Mouse (Mus musculus): ENCODE measurements around the gene Tmem200b. TPM values are rescaled to one million over a fixed set of nuclear protein-coding genes. Genes with fewer than 3 reads are reported as not detected.

Gene Tmem200b
- polyA plus RNA-seq, 1 experiment = not detected

DNA sequence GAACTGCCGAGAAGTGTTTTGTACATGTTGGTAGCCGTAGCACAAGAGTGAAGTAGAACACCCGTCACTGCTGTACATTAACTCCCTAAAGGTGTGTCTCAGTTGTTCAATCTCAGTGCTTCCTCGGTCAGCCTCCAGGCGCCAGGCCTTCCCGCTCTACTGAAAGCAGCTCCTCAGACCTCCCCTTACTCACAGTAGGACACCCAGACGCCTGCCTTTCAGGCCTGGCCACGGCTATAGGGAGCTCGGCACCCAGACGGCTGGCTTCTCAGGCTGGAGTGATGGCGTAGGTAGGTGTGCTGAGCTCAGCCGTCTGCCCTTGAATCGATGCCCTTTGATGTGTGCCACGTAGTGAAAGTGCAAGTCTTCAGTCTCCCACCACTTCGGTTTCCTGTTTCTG lies 20.5 kb upstream of the Tmem200b start:
- TF ChIP-seq EP300 (IDR thresholded peaks at IDR 0.05; ENCODE audit: insufficient read depth, low read depth, low read length) (no peak), POLR2A (IDR thresholded peaks at IDR 0.05; ENCODE audit: insufficient read depth, low read length) (no peak), CTCF (IDR thresholded peaks at IDR 0.05; ENCODE audit: low read depth, low read length) (no peak)

DNA sequence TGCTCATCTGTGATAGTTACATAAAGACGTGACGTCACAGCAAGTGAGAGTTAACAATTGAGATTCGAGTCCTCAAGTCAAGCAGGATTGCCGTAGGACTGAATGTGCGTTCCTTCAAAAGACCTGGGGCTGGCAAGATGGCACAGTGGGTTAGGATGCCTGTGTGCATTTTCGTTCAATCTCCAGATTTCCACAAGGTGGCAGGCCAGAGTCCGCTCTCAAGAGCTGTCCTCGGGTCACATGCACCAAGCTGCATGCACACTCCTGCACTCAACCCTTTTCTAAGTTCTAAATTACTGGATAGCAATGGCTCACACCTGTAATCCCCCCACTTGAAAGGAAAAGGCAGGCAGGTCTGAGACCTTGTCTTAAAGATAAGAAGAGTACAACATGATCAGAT lies 17.1 kb upstream of the Tmem200b start:
- H3K36me3 ChIP-seq (ENCODE audit: control insufficient read depth, insufficient read depth, low read length, poor library complexity, severe bottlenecking) = peaks cover 6% of the 10 kb centered on the region
- H3K27me3 ChIP-seq (ENCODE audit: control insufficient read depth, insufficient read depth, low read length, poor library complexity, severe bottlenecking) = no peaks in the 10 kb centered on the region
- H3K9me3 ChIP-seq (replicated peaks; ENCODE audit: control insufficient read depth, insufficient read depth, low read length, poor library complexity, severe bottlenecking) = no peaks in the 10 kb centered on the region; the same call in 1 of the 2 replicates
- no peak overlapping the region for H3K9ac ChIP-seq (ENCODE audit: low read depth, poor library complexity, severe bottlenecking)
- no peak for TF ChIP-seq EP300 (IDR thresholded peaks at IDR 0.05; ENCODE audit: insufficient read depth, low read depth, low read length)
- TF ChIP-seq CTCF (IDR thresholded peaks at IDR 0.05; ENCODE audit: low read depth, low read length) = peak; percentile 80
- TF ChIP-seq POLR2A (IDR thresholded peaks at IDR 0.05; ENCODE audit: insufficient read depth, low read length) = no peak
- H3K4me1 ChIP-seq (ENCODE audit: control insufficient read depth, insufficient read depth, low read length) = no peaks in the 10 kb centered on the region
- H3K27ac ChIP-seq (ENCODE audit: insufficient read depth, low read length) = no peak overlapping the region
- no peak overlapping the region for H3K4me3 ChIP-seq (ENCODE audit: low read depth, low read length)

More for the DNA sequence above, 20.5 kb upstream of the Tmem200b start:
- Histone ChIP-seq H3K9me3 (replicated peaks; ENCODE audit: control insufficient read depth, insufficient read depth, low read length, poor library complexity, severe bottlenecking) (no peaks in the 10 kb centered on the region), H3K4me3 (ENCODE audit: low read depth, low read length) (peak overlapping the region; percentile 11; the same call in 1 of the 2 replicates), H3K9ac (ENCODE audit: low read depth, poor library complexity, severe bottlenecking) (peak overlapping the region; percentile 42), H3K36me3 (ENCODE audit: control insufficient read depth, insufficient read depth, low read length, poor library complexity, severe bottlenecking) (peaks cover 18% of the 10 kb centered on the region), H3K27ac (ENCODE audit: insufficient read depth, low read length) (peak overlapping the region; percentile 68), H3K4me1 (ENCODE audit: control insufficient read depth, insufficient read depth, low read length) (no peaks in the 10 kb centered on the region), H3K27me3 (ENCODE audit: control insufficient read depth, insufficient read depth, low read length, poor library complexity, severe bottlenecking) (no peaks in the 10 kb centered on the region)

DNA sequence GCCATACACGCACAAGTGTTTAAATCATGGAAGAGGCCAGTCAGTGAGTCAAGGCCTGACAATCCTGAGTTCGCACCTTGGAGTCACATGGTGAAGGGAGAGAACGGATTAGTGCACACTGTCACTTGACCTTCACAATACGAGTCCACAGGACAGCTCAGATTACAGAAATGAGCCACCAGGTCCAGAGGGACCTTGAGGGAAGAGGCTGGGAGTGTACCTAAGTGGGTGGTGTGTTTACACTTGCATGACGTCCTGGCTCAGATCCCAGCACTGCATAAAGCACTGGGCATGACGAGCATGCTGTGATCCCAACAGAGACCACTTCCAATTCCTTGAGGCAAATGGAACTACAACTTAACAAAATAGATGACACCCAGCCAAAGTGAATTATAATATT lies 15.1 kb upstream of the Tmem200b start:
- Histone ChIP-seq H3K27me3 (ENCODE audit: control insufficient read depth, insufficient read depth, low read length, poor library complexity, severe bottlenecking) (no peaks in the 10 kb centered on the region), H3K9ac (ENCODE audit: low read depth, poor library complexity, severe bottlenecking) (no peak overlapping the region), H3K4me1 (ENCODE audit: control insufficient read depth, insufficient read depth, low read length) (peaks cover 3% of the 10 kb centered on the region), H3K9me3 (replicated peaks; ENCODE audit: control insufficient read depth, insufficient read depth, low read length, poor library complexity, severe bottlenecking) (no peaks in the 10 kb centered on the region; the same call in 1 of the 2 replicates), H3K27ac (ENCODE audit: insufficient read depth, low read length) (no peak overlapping the region), H3K36me3 (ENCODE audit: control insufficient read depth, insufficient read depth, low read length, poor library complexity, severe bottlenecking) (peaks cover 6% of the 10 kb centered on the region), H3K4me3 (ENCODE audit: low read depth, low read length) (no peak overlapping the region)
- TF ChIP-seq CTCF (IDR thresholded peaks at IDR 0.05; ENCODE audit: low read depth, low read length) (no peak), POLR2A (IDR thresholded peaks at IDR 0.05; ENCODE audit: insufficient read depth, low read length) (no peak), EP300 (IDR thresholded peaks at IDR 0.05; ENCODE audit: insufficient read depth, low read depth, low read length) (no peak)

DNA sequence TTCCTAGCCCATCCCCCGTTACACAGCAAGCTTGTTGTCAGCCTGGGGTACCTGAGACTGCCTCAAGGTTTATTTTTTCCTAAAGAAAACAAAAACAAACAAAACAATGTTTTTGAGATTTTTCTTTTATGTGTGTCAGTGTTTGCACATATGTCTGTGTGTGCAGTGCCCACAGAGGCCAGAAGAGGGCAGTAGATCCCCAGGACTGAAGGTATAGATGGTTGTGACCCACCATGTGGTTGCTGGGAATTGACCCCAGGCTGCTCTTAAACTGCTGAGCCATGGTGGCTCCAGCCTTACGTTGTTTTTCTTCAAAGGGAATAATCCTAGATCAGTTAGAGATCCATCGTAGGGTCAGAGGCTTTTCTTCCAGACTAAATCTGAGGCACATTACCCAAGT lies 13.7 kb upstream of the Tmem200b start:
- H3K9ac ChIP-seq (ENCODE audit: low read depth, poor library complexity, severe bottlenecking) = no peak overlapping the region
- H3K27me3 ChIP-seq (ENCODE audit: control insufficient read depth, insufficient read depth, low read length, poor library complexity, severe bottlenecking) = no peaks in the 10 kb centered on the region
- H3K4me3 ChIP-seq (ENCODE audit: low read depth, low read length) = no peak overlapping the region
- peaks cover 3% of the 10 kb centered on the region for H3K4me1 ChIP-seq (ENCODE audit: control insufficient read depth, insufficient read depth, low read length)
- no peaks in the 10 kb centered on the region for H3K36me3 ChIP-seq (ENCODE audit: control insufficient read depth, insufficient read depth, low read length, poor library complexity, severe bottlenecking)
- no peak overlapping the region for H3K27ac ChIP-seq (ENCODE audit: insufficient read depth, low read length)
- no peaks in the 10 kb centered on the region; the same call in 1 of the 2 replicates for H3K9me3 ChIP-seq (replicated peaks; ENCODE audit: control insufficient read depth, insufficient read depth, low read length, poor library complexity, severe bottlenecking)
- TF ChIP-seq EP300 (IDR thresholded peaks at IDR 0.05; ENCODE audit: insufficient read depth, low read depth, low read length) (no peak), CTCF (IDR thresholded peaks at IDR 0.05; ENCODE audit: low read depth, low read length) (peak; percentile 51), POLR2A (IDR thresholded peaks at IDR 0.05; ENCODE audit: insufficient read depth, low read length) (no peak)

DNA sequence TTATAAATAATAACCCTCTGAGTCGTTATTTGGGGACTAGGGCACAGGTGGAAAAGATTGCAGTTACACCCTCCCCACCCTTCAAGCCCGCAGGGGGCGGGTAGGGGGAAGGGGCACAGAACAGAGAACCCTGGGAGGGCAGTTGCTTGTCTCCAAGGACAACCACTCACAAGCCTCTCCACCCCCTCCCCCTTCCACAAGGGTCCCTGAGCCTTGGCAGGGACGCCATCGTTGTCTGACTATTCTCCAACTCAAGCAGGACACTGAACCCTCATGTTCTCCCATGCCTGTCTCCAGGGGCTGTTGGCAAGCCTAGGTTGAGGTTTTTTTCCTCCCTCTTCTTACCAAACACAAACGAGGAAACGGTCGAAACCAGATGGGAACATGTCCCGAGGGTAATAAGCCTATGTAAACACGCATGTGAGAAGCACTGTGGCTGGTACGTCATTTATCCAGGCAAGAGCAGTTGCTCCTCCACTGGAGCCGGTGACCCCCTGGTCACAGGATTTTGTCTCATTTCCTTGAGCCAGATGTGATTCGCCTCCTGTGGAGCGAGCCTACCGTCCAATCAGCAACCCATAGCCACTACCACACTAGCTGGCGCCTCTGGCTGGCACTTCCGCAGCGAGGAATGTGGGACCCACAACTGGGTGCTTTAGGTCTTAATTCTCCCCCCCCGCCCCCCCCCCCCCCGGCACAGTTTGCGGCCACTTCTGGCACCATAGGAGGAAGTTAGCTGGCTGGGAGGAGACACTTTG lies 11.2 kb upstream of the Tmem200b start:
- H3K9ac ChIP-seq (ENCODE audit: low read depth, poor library complexity, severe bottlenecking) = no peak overlapping the region

DNA sequence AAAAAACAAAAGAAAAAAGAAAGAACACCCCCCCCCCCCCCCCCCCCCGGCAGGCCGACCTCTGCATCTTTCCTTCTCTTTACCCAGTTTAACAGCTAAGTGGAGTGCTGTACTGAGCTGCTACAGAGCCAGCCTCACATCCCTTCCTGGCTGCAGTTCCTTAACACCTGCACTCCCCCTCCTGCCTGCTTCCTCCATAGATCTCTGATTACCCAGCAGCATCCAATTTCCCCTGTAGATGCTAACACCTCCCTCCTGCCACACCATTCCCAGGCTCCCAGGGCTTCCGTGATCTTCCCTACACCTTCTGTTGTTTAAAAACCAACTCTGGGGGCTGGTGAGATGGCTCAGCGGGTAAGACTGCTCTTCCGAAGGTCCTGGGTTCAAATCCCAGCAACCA lies 10.1 kb upstream of the Tmem200b start:
- Histone ChIP-seq H3K36me3 (ENCODE audit: control insufficient read depth, insufficient read depth, low read length, poor library complexity, severe bottlenecking) (no peaks in the 10 kb centered on the region), H3K27me3 (ENCODE audit: control insufficient read depth, insufficient read depth, low read length, poor library complexity, severe bottlenecking) (no peaks in the 10 kb centered on the region), H3K9ac (ENCODE audit: low read depth, poor library complexity, severe bottlenecking) (no peak overlapping the region), H3K27ac (ENCODE audit: insufficient read depth, low read length) (no peak overlapping the region), H3K4me3 (ENCODE audit: low read depth, low read length) (no peak overlapping the region), H3K9me3 (replicated peaks; ENCODE audit: control insufficient read depth, insufficient read depth, low read length, poor library complexity, severe bottlenecking) (no peaks in the 10 kb centered on the region; the same call in 1 of the 2 replicates), H3K4me1 (ENCODE audit: control insufficient read depth, insufficient read depth, low read length) (peaks cover 3% of the 10 kb centered on the region)
- TF ChIP-seq EP300 (IDR thresholded peaks at IDR 0.05; ENCODE audit: insufficient read depth, low read depth, low read length) = no peak
- no peak for TF ChIP-seq CTCF (IDR thresholded peaks at IDR 0.05; ENCODE audit: low read depth, low read length)
- no peak for TF ChIP-seq POLR2A (IDR thresholded peaks at IDR 0.05; ENCODE audit: insufficient read depth, low read length)

More for the DNA sequence above, 11.2 kb upstream of the Tmem200b start:
- no peak overlapping the region for H3K27ac ChIP-seq (ENCODE audit: insufficient read depth, low read length)
- TF ChIP-seq POLR2A (IDR thresholded peaks at IDR 0.05; ENCODE audit: insufficient read depth, low read length) = no peak
- no peak for TF ChIP-seq EP300 (IDR thresholded peaks at IDR 0.05; ENCODE audit: insufficient read depth, low read depth, low read length)
- TF ChIP-seq CTCF (IDR thresholded peaks at IDR 0.05; ENCODE audit: low read depth, low read length) = no peak
- no peaks in the 10 kb centered on the region; the same call in 1 of the 2 replicates for H3K9me3 ChIP-seq (replicated peaks; ENCODE audit: control insufficient read depth, insufficient read depth, low read length, poor library complexity, severe bottlenecking)
- no peaks in the 10 kb centered on the region for H3K27me3 ChIP-seq (ENCODE audit: control insufficient read depth, insufficient read depth, low read length, poor library complexity, severe bottlenecking)
- H3K4me1 ChIP-seq (ENCODE audit: control insufficient read depth, insufficient read depth, low read length) = peaks cover 3% of the 10 kb centered on the region
- H3K4me3 ChIP-seq (ENCODE audit: low read depth, low read length) = no peak overlapping the region
- no peaks in the 10 kb centered on the region for H3K36me3 ChIP-seq (ENCODE audit: control insufficient read depth, insufficient read depth, low read length, poor library complexity, severe bottlenecking)
